In the genomic region with DNA sequence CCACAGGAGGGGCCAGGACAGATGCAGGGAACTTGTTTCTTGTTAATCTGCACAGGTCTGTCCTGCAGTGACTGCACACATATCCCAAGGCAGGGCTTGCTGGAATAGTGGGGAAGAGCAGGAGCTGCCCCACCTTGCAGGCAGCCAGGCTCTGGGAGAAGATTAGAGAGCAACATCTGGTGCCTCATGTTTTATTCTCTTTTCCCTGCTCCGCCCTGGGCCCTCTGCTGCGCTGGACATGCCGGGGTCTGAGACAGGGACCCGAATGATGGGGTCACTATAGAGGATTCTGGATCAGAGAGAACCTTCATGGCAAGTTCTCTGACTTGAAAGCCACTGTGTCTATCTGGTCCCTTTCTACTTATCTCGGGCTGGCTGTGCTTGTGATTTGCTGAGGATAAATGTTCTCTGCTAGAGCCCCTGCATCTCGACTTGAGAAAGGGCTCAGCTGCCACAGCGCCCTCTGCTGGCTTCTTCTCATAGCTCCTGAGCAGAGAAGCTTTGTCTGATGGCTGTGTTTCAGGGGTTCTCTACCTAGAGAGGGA, we compare ENCODE assay signal across 8 mouse cellular contexts.
DNase-seq lines count a peak whose midpoint lies in the region; ATAC-seq and TF ChIP-seq lines count a peak whose summit lies in the region.

No protein-coding gene starts in this region.

- no peaks in the 10 kb centered on the region for H3K9me3 ChIP-seq in midbrain, embryonic 15.5 days

- no peak overlapping the region for H3K4me2 ChIP-seq in midbrain, embryonic 15.5 days

- no peak overlapping the region for H3K9ac ChIP-seq in midbrain, embryonic 15.5 days

- H3K4me1 ChIP-seq in kidney, adult 2 months (ENCODE audit: control insufficient read depth, insufficient read depth, low read length), result no peaks in the 10 kb centered on the region
- H3K4me1 ChIP-seq in midbrain, embryonic 15.5 days, result peaks cover 11% of the 10 kb centered on the region

- intact Hi-C loops in gastrocnemius, postnatal 36 days (cut with DNase I), result loop anchor here (5.0 kb wide), 1 partner anchor 433 kb away; a partner anchor contains a TSS
- intact Hi-C loops in left cerebral cortex, postnatal 4 days (cut with DNase I), result loop anchor here (5.0 kb wide), 1 partner anchor 433 kb away; a partner anchor contains a TSS

- peak; percentile 69 for TF ChIP-seq CTCF in kidney, adult 2 months (conservative IDR thresholded peaks at IDR 0.05; ENCODE audit: insufficient read depth, insufficient read length, low read depth, low read length)

- DNase-seq in 3T3-L1 (ENCODE audit: low read depth, low spot score), result peak; percentile 81
- DNase-seq in adrenal gland, adult 8-10 months, result peak; percentile 29
- DNase-seq in embryo, embryonic 11 days, result peak; percentile 91
- peak; percentile 44 to 53 for DNase-seq in gastrocnemius, postnatal 36 days
- peak; percentile 44 for DNase-seq in kidney, adult 2 months
- peak; percentile 90 for DNase-seq in left cerebral cortex, postnatal 4 days
- peak; percentile 44 for DNase-seq in splenic B cell, adult 2 months (ENCODE audit: low read depth, low spot score)

- 47% methylated on average over 7 of the region's 7 CpGs for WGBS in kidney, adult 2 months
- 28% methylated on average over 7 of the region's 7 CpGs for WGBS in midbrain, embryonic 15.5 days

- H3K27ac ChIP-seq in kidney, adult 2 months (ENCODE audit: insufficient read depth, low read depth, low read length), result no peak overlapping the region
- peak overlapping the region; percentile 39; the same call in 1 of the 2 replicates for H3K27ac ChIP-seq in midbrain, embryonic 15.5 days

- H3K4me3 ChIP-seq in kidney, adult 2 months (ENCODE audit: insufficient read depth, low read depth, low read length), result no peak overlapping the region
- H3K4me3 ChIP-seq in midbrain, embryonic 15.5 days, result no peak overlapping the region

- no peaks in the 10 kb centered on the region for H3K36me3 ChIP-seq in kidney, adult 2 months (ENCODE audit: control insufficient read depth, insufficient read depth, low read length)
- no peaks in the 10 kb centered on the region for H3K36me3 ChIP-seq in midbrain, embryonic 15.5 days (replicated peaks)
- H3K36me3 ChIP-seq in splenic B cell, adult 2 months (ENCODE audit: control insufficient read depth, insufficient read depth, low read length, poor library complexity, severe bottlenecking), result no peaks in the 10 kb centered on the region

- TF ChIP-seq POLR2A in kidney, adult 2 months (IDR thresholded peaks at IDR 0.05; ENCODE audit: low read depth, low read length), result no peak

- no peaks in the 10 kb centered on the region for H3K27me3 ChIP-seq in kidney, adult 2 months (replicated peaks; ENCODE audit: control insufficient read depth, insufficient read depth, low read length)
- 0 out of 2 replicates have a peak, but pooled peaks cover 4% of the 10 kb centered on the region for H3K27me3 ChIP-seq in midbrain, embryonic 15.5 days (replicated peaks)
- no peaks in the 10 kb centered on the region for H3K27me3 ChIP-seq in splenic B cell, adult 2 months (ENCODE audit: control insufficient read depth, insufficient read depth, low read length, poor library complexity, severe bottlenecking)

- peak; percentile 81 for ATAC-seq in midbrain, embryonic 15.5 days (replicated peaks)

Comparison
In these comparisons a context has a peak if more than half of its experiments do, and no peak if none do; other contexts are left out.
1. DNase-seq: peak in every context shown above with its lines; median percentile 91 in embryo, embryonic 11 days; 90 in left cerebral cortex, postnatal 4 days; 81 in 3T3-L1; 48 in gastrocnemius, postnatal 36 days; 44 in kidney, adult 2 months; 44 in splenic B cell, adult 2 months; 29 in adrenal gland, adult 8-10 months.